Mouse (Mus musculus) cortical plate, adult 2 months (tissue): Measurements from ENCODE around the gene Msh5.
"Not testable (repeated sequence)": the region's sequence is repeated elsewhere in the genome, so short reads cannot be mapped to it uniquely, and the experiment has no call there.

Experiments used
- CTCF ChIP-seq: fragments of 200-500 bp; IDR thresholded peaks from 2 replicates; pipeline ENCODE4 v1.5.1; 2011; ENCODE audit warnings: mild to moderate bottlenecking, control low read depth, low read length; ENCODE audit not compliant: insufficient read depth; ENCODE audit errors: extremely low read depth
- POLR2A ChIP-seq: fragments of 200-500 bp; IDR thresholded peaks from 2 replicates; pipeline ENCODE4 v1.6.1; 2011; ENCODE audit warnings: mild to moderate bottlenecking, low read length, control low read depth; ENCODE audit not compliant: insufficient read depth; ENCODE audit errors: extremely low read depth

GRCm38 (mm10) chr17:35005902-35006301 is 40.6 kb downstream of the Msh5 start:
- not testable (repeated sequence) for TF ChIP-seq CTCF, POLR2A
